8 mouse cellular contexts compared by ENCODE assay signal in the genomic region with DNA sequence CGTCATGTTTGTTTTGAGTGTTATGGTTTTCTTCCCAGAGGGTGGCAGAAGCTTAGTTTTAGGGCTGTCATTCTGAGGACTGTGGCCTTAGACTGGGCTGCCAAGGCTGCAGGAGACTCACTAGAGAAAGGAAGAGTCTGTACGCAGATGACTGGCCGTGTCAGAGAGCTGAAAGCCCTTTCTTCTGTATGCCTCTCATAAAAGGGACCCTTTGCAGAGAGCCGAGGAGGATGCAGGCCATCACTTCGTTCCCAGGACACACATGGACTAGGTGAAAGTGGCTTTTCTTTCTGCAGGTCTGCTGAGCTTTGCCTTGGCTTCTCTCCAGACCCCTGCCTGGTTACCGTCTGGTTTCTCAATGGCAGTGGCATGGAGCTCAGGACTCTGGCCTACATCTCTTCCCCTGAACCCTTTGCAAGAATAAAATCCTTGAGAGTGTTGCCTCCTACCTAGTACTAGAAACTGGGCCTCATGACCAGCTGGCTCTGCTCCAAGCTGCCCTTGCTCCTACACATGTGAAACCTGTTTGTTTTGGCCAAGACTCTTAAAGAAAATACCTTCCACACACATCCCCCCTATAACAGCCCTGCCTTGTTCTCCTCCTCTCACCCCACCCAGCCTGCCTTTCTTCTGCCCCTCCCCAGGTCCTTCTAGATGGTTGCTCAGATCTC. TPM values are rescaled to one million over a fixed set of nuclear protein-coding genes. Genes with fewer than 3 reads are reported as not detected.
DNase-seq lines count a peak whose midpoint lies in the region; ATAC-seq and TF ChIP-seq lines count a peak whose summit lies in the region.

No protein-coding gene starts in this region.

- peak overlapping the region; percentile 42 for H3K27ac ChIP-seq in heart, embryonic 11.5 days (ENCODE audit: low read depth, low read length)
- H3K27ac ChIP-seq in heart, embryonic 15.5 days = peak overlapping the region; percentile 73
- H3K27ac ChIP-seq in midbrain, embryonic 14.5 days (replicated peaks; ENCODE audit: low read depth, low read length) = peak overlapping the region; percentile 57

- 54% methylated on average over 6 of the region's 6 CpGs for WGBS in heart, embryonic 11.5 days (ENCODE audit: insufficient replicate concordance)
- 42% methylated on average over 6 of the region's 6 CpGs for whole genome bisulfite sequencing in heart, embryonic 15.5 days
- 36% methylated on average over 6 of the region's 6 CpGs for WGBS in midbrain, embryonic 14.5 days

- H3K27me3 ChIP-seq in heart, embryonic 11.5 days (ENCODE audit: control insufficient read depth, insufficient read depth, low read length) = no peaks in the 10 kb centered on the region
- no peaks in the 10 kb centered on the region for H3K27me3 ChIP-seq in heart, embryonic 15.5 days
- H3K27me3 ChIP-seq in midbrain, embryonic 14.5 days (ENCODE audit: control insufficient read depth, insufficient read depth, low read length) = no peaks in the 10 kb centered on the region

- TF ChIP-seq POLR2A in brain, embryonic 14.5 days (IDR thresholded peaks at IDR 0.05; ENCODE audit: borderline replicate concordance, extremely low read depth, insufficient read depth, insufficient read length, poor library complexity, severe bottlenecking) = no peak

- no peak for TF ChIP-seq CTCF in brain, embryonic 14.5 days (IDR thresholded peaks at IDR 0.05; ENCODE audit: borderline replicate concordance, extremely low read depth, insufficient read depth, insufficient read length)

- no peak overlapping the region for H3K4me3 ChIP-seq in heart, embryonic 11.5 days (ENCODE audit: low read depth, low read length)
- no peak overlapping the region for H3K4me3 ChIP-seq in heart, embryonic 15.5 days
- no peak overlapping the region for H3K4me3 ChIP-seq in midbrain, embryonic 14.5 days (replicated peaks; ENCODE audit: low read depth, low read length)

- ATAC-seq in heart, embryonic 11.5 days (replicated peaks; ENCODE audit: insufficient number of reproducible peaks, low FRiP score, low TSS enrichment) = no peak
- peak; percentile 56; the same call in 1 of the 2 replicates for ATAC-seq in heart, embryonic 15.5 days (replicated peaks; ENCODE audit: insufficient number of reproducible peaks, insufficient read depth, low FRiP score, low read depth)
- no peak for ATAC-seq in midbrain, embryonic 14.5 days (ENCODE audit: low FRiP score, low TSS enrichment)
- no peak for ATAC-seq in megakaryocyte-erythroid progenitor cell, adult 5-6 weeks (replicated peaks; ENCODE audit: low FRiP score, low TSS enrichment, poor library complexity, severe bottlenecking)

- H3K9me3 ChIP-seq in heart, embryonic 11.5 days (replicated peaks; ENCODE audit: control insufficient read depth, low read length) = no peaks in the 10 kb centered on the region
- no peaks in the 10 kb centered on the region for H3K9me3 ChIP-seq in heart, embryonic 15.5 days (replicated peaks)
- H3K9me3 ChIP-seq in midbrain, embryonic 14.5 days (ENCODE audit: control insufficient read depth, low read length) = no peaks in the 10 kb centered on the region

- no peak overlapping the region for H3K4me2 ChIP-seq in heart, embryonic 11.5 days
- no peak overlapping the region for H3K4me2 ChIP-seq in heart, embryonic 15.5 days
- no peak overlapping the region for H3K4me2 ChIP-seq in midbrain, embryonic 14.5 days (ENCODE audit: low read length)

- H3K36me3 ChIP-seq in heart, embryonic 11.5 days (ENCODE audit: control insufficient read depth, insufficient read depth, low read length) = no peaks in the 10 kb centered on the region
- H3K36me3 ChIP-seq in heart, embryonic 15.5 days = no peaks in the 10 kb centered on the region
- no peaks in the 10 kb centered on the region for H3K36me3 ChIP-seq in midbrain, embryonic 14.5 days (ENCODE audit: control insufficient read depth, insufficient read depth, low read length)

- H3K9ac ChIP-seq in heart, embryonic 11.5 days (ENCODE audit: low read depth, low read length) = peak overlapping the region; percentile 39; the same call in 1 of the 2 replicates
- no peak overlapping the region for H3K9ac ChIP-seq in heart, embryonic 15.5 days
- no peak overlapping the region for H3K9ac ChIP-seq in midbrain, embryonic 14.5 days (replicated peaks; ENCODE audit: low read length)

- peaks cover 23% of the 10 kb centered on the region for H3K4me1 ChIP-seq in heart, embryonic 11.5 days (ENCODE audit: control insufficient read depth, insufficient read depth, low read length)
- peaks cover 29% of the 10 kb centered on the region for H3K4me1 ChIP-seq in heart, embryonic 15.5 days (replicated peaks)
- H3K4me1 ChIP-seq in midbrain, embryonic 14.5 days (ENCODE audit: control insufficient read depth, insufficient read depth, low read length) = peaks cover 12% of the 10 kb centered on the region; the same call in 1 of the 2 replicates

- no peak for DNase-seq in heart, adult 8-10 months (ENCODE audit: low spot score)
- peak; percentile 70 for DNase-seq in brain, embryonic 14.5 days (ENCODE audit: low read depth)
- peak; percentile 90 for DNase-seq in kidney, postnatal 14 days
- peak; percentile 48 for DNase-seq in midbrain, embryonic 14.5 days
- DNase-seq in thymus, postnatal 4 days = no peak

RNA-seq across cellular contexts. Expression of gene Taf11, which starts 36.0 kb away (rescaled TPM):
- polyA plus RNA-seq in heart, embryonic 11.5 days (2014; fragmentation: Nextera tagmentation; extraction: Ambion mirVana) = 50.4 and 53.0 TPM in 2 replicates
- 10 to 100 TPM; 22.9 to 24.7 (median 23.4) TPM for total RNA-seq in heart, adult 8-10 months (2022)
- 40.5 and 41.3 TPM in 2 replicates for polyA plus RNA-seq in brain, embryonic 14.5 days (2012; rRNA removed)
- 42.7 and 46.4 TPM in 2 replicates for polyA plus RNA-seq in heart, embryonic 15.5 days (2015; fragmentation: Nextera tagmentation; extraction: Ambion mirVana)
- 59.9 and 64.9 TPM in 2 replicates for polyA plus RNA-seq in midbrain, embryonic 14.5 days (2014; fragmentation: Nextera tagmentation; extraction: Ambion mirVana)
- total RNA-seq in megakaryocyte-erythroid progenitor cell, adult 5-6 weeks (2014; fragmentation: Nextera tagmentation) = 42.6 and 44.6 TPM in 2 replicates
- total RNA-seq in megakaryocyte-erythroid progenitor cell, adult 5-6 weeks (2017) = 38.1 and 40.8 TPM in 2 replicates

RNA-seq across cellular contexts. Expression of gene Anks1, which starts 36.6 kb away (rescaled TPM):
- polyA plus RNA-seq in heart, embryonic 11.5 days (2014; fragmentation: Nextera tagmentation; extraction: Ambion mirVana) = 5.5 and 6.9 TPM in 2 replicates
- total RNA-seq in heart, adult 8-10 months (2022) = 10 to 100 TPM; 52.9 to 62.0 (median 57.6) TPM
- 84.7 and 119 TPM in 2 replicates for polyA plus RNA-seq in brain, embryonic 14.5 days (2012; rRNA removed)
- 8.5 and 12.6 TPM in 2 replicates for polyA plus RNA-seq in heart, embryonic 15.5 days (2015; fragmentation: Nextera tagmentation; extraction: Ambion mirVana)
- 63.9 and 69.2 TPM in 2 replicates for polyA plus RNA-seq in midbrain, embryonic 14.5 days (2014; fragmentation: Nextera tagmentation; extraction: Ambion mirVana)
- 45.3 and 62.4 TPM in 2 replicates for total RNA-seq in megakaryocyte-erythroid progenitor cell, adult 5-6 weeks (2014; fragmentation: Nextera tagmentation)
- total RNA-seq in megakaryocyte-erythroid progenitor cell, adult 5-6 weeks (2017) = 21.0 and 21.1 TPM in 2 replicates

Comparison
In these comparisons a context has a peak if more than half of its experiments do, and no peak if none do; other contexts are left out.
1. DNase-seq: peak in brain, embryonic 14.5 days (single experiment), kidney, postnatal 14 days (single experiment) and midbrain, embryonic 14.5 days (single experiment); none in heart, adult 8-10 months (single experiment) and thymus, postnatal 4 days (single experiment).
2. Peak in every context shown above with its lines, with median percentiles within 50 percentile points of each other: H3K27ac ChIP-seq.